Mouse (Mus musculus) intestine, embryonic 15.5 days (tissue): Measurements from ENCODE around the gene Gm28845. TPM values are rescaled to one million over a fixed set of nuclear protein-coding genes. Genes with fewer than 3 reads are reported as not detected.
"Not testable (repeated sequence)": the region's sequence is repeated elsewhere in the genome, so short reads cannot be mapped to it uniquely, and the experiment has no call there.

Experiments used
- ATAC-seq: fragments of 200-750 bp; cut with Nextera tagmentation; 2 replicates; pipeline ENCODE4 v1.8.0; 2017; ENCODE audit warnings: moderate TSS enrichment, moderate library complexity
- H3K27ac ChIP-seq: fragments of 300-500 bp; sonication (generic); 2 replicates; pipeline ENCODE4 v1.5.1; 2015; ENCODE audit warnings: mild to moderate bottlenecking, inconsistent platforms
- H3K27me3 ChIP-seq: fragments of 300-500 bp; sonication (generic); replicated peaks from 2 replicates; pipeline ENCODE4 v1.6.1; 2015; ENCODE audit warnings: inconsistent platforms
- H3K36me3 ChIP-seq: fragments of 300-500 bp; sonication (generic); 2 replicates; pipeline ENCODE4 v1.6.1; 2015; ENCODE audit warnings: inconsistent platforms
- H3K4me1 ChIP-seq: fragments of 300-500 bp; sonication (generic); replicated peaks from 2 replicates; pipeline ENCODE4 v1.6.1; 2015; ENCODE audit warnings: inconsistent platforms
- H3K4me2 ChIP-seq: fragments of 300-500 bp; sonication (generic); replicated peaks from 2 replicates; pipeline ENCODE4 v1.6.1; 2015; ENCODE audit warnings: mild to moderate bottlenecking, inconsistent platforms
- H3K4me3 ChIP-seq: fragments of 300-500 bp; sonication (generic); replicated peaks from 2 replicates; pipeline ENCODE4 v1.5.1; 2015; ENCODE audit warnings: inconsistent platforms
- H3K9ac ChIP-seq: fragments of 300-500 bp; sonication (generic); 2 replicates; pipeline ENCODE4 v1.6.1; 2015; ENCODE audit warnings: inconsistent platforms
- H3K9me3 ChIP-seq: fragments of 300-500 bp; sonication (generic); 2 replicates; pipeline ENCODE4 v1.6.1; 2016; ENCODE audit warnings: inconsistent platforms
- WGBS: fragments of 180-500 bp; shearing (Covaris S2); methylation state at CpG from one replicate; pipeline ENCODE4 v1.1.7; 2015; 5-methylcytosine and 5-hydroxymethylcytosine counted together
- polyA plus RNA-seq: library from polyadenylated mRNA; unstranded; fragments of >200 nt; fragmentation: Nextera tagmentation; extraction: Ambion mirVana; gene quantifications from 2 replicates; pipeline ENCODE4 v1.2.1, GENCODE M21; 2015

Gene Gm28845
- polyA plus RNA-seq, 1 experiment from 2014 or later, result not detected

GRCm38 (mm10) chr1:65091566-65091965, 27.8 kb downstream of the Gm28845 start:
- WGBS, result 93% methylated on average over 3 of the region's 3 CpGs
- Histone ChIP-seq H3K27me3 (no peaks in the 10 kb centered on the region), H3K27ac (no peak overlapping the region)

DNA sequence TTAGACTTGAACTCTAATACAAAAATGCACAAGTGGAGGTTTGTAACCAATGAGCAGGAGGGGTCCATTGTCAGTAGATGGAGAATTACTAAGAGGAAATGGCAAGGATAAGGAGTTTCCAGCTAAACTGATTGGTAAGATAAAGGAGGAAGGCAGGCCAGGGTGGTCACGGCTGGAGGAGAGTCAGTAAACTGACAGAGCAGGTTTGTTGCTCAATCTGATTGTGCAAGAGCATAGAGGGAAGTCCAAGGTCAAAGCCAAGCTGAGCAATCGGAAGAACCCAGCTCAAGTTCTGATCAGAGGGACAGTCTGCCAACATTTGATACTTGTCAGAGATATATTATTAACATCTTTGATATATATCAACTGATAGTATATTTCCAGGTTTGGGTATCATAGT, 29.0 kb downstream of the Gm28845 start:
- no peaks in the 10 kb centered on the region for H3K36me3 ChIP-seq
- peak; percentile 92 for ATAC-seq
- no peaks in the 10 kb centered on the region for H3K9me3 ChIP-seq
- H3K4me2 ChIP-seq, result no peak overlapping the region
- H3K27me3 ChIP-seq, result no peaks in the 10 kb centered on the region
- H3K4me3 ChIP-seq, result no peak overlapping the region
- no peak overlapping the region for H3K9ac ChIP-seq
- WGBS, result 39% methylated on average over 2 of the region's 2 CpGs
- H3K4me1 ChIP-seq, result no peaks in the 10 kb centered on the region
- H3K27ac ChIP-seq, result no peak overlapping the region

More at GRCm38 (mm10) chr1:65091566-65091965, 27.8 kb downstream of the Gm28845 start:
- ATAC-seq, result no peak
- no peak overlapping the region for H3K4me2 ChIP-seq
- H3K36me3 ChIP-seq, result no peaks in the 10 kb centered on the region
- no peaks in the 10 kb centered on the region for H3K4me1 ChIP-seq
- no peaks in the 10 kb centered on the region for H3K9me3 ChIP-seq
- no peak overlapping the region for H3K4me3 ChIP-seq
- no peak overlapping the region for H3K9ac ChIP-seq

DNA sequence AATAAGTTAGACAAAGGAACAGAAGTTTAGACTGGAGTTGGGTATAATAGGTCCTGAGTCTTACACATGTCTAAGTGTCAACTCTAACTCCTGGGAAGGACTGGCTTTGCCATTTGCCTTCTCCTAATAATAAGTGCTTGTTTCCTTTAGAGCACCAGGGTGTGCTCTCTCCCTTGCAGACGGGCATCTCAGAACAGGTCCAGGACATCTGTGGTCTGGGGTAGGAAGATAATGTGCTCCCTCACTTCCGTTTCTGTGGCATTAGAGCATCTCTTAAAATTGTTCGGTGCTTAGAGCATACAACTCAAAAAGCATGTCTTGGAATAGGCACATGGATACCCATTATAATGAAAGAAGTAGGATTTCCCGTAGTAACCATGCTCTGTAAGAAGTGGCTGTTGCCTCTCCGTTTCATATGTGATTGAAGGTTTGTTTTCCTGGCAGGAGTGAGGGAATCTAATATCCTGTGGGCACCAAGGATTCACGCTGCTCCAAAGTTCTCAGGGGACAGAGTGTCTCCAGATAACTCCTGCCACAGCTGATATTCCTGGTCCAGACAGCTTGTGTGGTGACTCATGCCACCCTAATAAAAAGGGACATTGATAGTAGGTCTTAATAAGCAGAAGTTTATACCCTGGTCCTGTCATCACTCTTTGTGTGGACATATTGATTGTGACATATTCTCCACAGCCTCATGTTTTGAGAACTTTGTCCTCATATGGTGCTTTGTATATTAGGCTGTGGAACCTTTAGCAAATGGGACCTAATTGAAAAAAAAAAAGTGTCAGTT, 30.6 kb downstream of the Gm28845 start:
- WGBS, result 78% methylated on average over 6 of the region's 6 CpGs
- no peaks in the 10 kb centered on the region for H3K27me3 ChIP-seq
- no peak overlapping the region for H3K9ac ChIP-seq
- no peaks in the 10 kb centered on the region for H3K36me3 ChIP-seq
- no peaks in the 10 kb centered on the region for H3K4me1 ChIP-seq
- H3K9me3 ChIP-seq, result no peaks in the 10 kb centered on the region
- no peak overlapping the region for H3K4me3 ChIP-seq
- no peak overlapping the region for H3K4me2 ChIP-seq
- no peak for ATAC-seq
- H3K27ac ChIP-seq, result no peak overlapping the region

- Histone ChIP-seq H3K4me3 (no peak within 1 kb of the TSS), H3K36me3 (no peaks in the 10 kb centered on the region), H3K27me3 (no peaks in the 10 kb centered on the region), H3K9ac (no peak within 1 kb of the TSS), H3K27ac (no peak within 1 kb of the TSS), H3K4me2 (no peak within 1 kb of the TSS), H3K4me1 (no peaks in the 10 kb centered on the region), H3K9me3 (no peaks in the 10 kb centered on the region)
- ATAC-seq, result no peak
- 43% methylated on average over 7 of the region's 7 CpGs for WGBS
Measured at GRCm38 (mm10) chr1:65082188-65082587, 37.2 kb downstream of the Gm28845 start, which contains the start of gene Crygb. Crygb (minus strand) TSS chr1:65082288.

GRCm38 (mm10) chr1:65075607-65076006, 43.8 kb downstream of the Gm28845 start:
- Histone ChIP-seq H3K36me3 (no peaks in the 10 kb centered on the region), H3K4me2 (no peak overlapping the region), H3K9ac (no peak overlapping the region), H3K4me1 (no peaks in the 10 kb centered on the region), H3K4me3 (no peak overlapping the region), H3K27ac (no peak overlapping the region), H3K9me3 (no peaks in the 10 kb centered on the region), H3K27me3 (no peaks in the 10 kb centered on the region)
- WGBS, result 11% methylated on average over 5 of the region's 5 CpGs
- no peak for ATAC-seq

- no peaks in the 10 kb centered on the region for H3K36me3 ChIP-seq
- H3K9ac ChIP-seq, result no peak within 1 kb of the TSS
- no peaks in the 10 kb centered on the region for H3K9me3 ChIP-seq
- no peaks in the 10 kb centered on the region for H3K27me3 ChIP-seq
- no peak within 1 kb of the TSS for H3K4me3 ChIP-seq
- H3K4me1 ChIP-seq, result no peaks in the 10 kb centered on the region
- WGBS, result 72% methylated on average over 6 of the region's 6 CpGs
- H3K4me2 ChIP-seq, result no peak within 1 kb of the TSS
- ATAC-seq, result no peak
- H3K27ac ChIP-seq, result no peak within 1 kb of the TSS
Measured at GRCm38 (mm10) chr1:65073589-65073988, 45.8 kb downstream of the Gm28845 start, which contains the start of gene Crygc. Crygc (minus strand) TSS chr1:65073689.

DNA sequence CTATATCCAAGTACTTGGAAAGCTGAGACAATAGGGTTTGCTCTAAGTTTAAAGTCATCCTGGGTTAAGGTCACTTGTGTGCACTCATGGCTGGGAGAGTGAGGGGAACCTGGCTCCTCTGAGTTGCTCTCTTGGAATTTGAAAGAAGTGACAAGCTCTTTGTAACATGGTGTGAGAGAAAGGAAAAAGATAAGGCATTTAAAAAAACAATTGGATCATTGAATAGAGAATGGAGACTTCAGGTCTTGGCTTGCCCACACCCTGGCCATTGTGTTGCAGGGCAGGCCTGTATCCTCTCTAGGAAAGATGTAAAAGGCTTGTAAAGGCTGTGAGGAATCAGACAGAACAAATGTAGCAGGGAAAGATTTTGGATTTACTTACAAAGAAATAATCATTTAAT, 51.5 kb downstream of the Gm28845 start:
- no peak overlapping the region for H3K27ac ChIP-seq
- H3K4me2 ChIP-seq, result no peak overlapping the region
- ATAC-seq, result no peak
- H3K9ac ChIP-seq, result no peak overlapping the region
- H3K36me3 ChIP-seq, result no peaks in the 10 kb centered on the region
- no peaks in the 10 kb centered on the region for H3K4me1 ChIP-seq
- H3K9me3 ChIP-seq, result no peaks in the 10 kb centered on the region
- H3K4me3 ChIP-seq, result no peak overlapping the region
- H3K27me3 ChIP-seq, result no peaks in the 10 kb centered on the region

DNA sequence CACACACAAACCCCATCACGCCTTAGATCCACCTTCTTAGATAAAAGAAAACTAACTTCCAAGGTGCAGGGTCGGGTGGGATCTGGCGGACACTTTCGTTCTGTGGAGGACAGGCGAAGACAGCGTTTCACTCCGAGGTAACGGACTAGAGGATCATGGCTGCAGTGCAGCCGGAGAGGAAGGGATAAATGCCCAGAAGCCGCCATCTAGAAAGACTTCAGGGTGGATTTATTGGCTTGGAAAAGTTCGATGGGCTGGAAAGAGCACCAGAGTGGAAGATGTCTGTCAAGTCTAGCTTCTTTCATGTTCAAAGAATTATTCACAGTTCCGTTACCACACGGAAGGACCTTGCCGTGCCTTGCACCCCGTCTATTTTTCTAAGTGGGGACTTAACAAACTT, 55.2 kb downstream of the Gm28845 start:
- Histone ChIP-seq H3K9me3 (no peaks in the 10 kb centered on the region), H3K36me3 (no peaks in the 10 kb centered on the region), H3K27me3 (no peaks in the 10 kb centered on the region), H3K4me2 (no peak overlapping the region), H3K4me3 (no peak overlapping the region), H3K4me1 (no peaks in the 10 kb centered on the region), H3K27ac (no peak overlapping the region), H3K9ac (no peak overlapping the region)
- 82% methylated on average over 15 of the region's 15 CpGs for WGBS
- ATAC-seq, result no peak

DNA sequence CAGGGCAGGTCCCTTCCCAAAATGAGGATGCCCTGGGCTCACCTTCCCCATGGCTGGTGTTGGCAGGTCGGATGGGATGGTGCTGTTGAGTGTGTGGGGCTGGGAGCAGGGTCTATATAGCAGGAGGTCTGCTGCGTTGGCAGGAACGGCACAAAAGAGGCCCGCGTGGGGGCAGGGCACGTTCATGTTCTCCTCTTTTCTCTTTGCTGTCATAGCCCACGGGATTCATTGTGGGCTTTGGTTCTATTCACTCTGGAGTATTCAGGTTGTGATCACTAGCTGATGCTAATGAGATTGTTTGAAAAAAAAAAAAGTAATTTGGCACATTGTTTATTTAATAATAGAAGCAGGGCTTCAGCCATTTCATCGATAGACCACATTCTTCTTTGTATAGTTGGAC, 56.0 kb downstream of the Gm28845 start, which contains the start of gene Crygd:
Gene Crygd (minus strand): TSS at position 101 of the 400 bp plus-strand sequence.
- Histone ChIP-seq H3K9me3 (no peaks in the 10 kb centered on the region), H3K4me1 (no peaks in the 10 kb centered on the region), H3K27ac (no peak within 1 kb of the TSS), H3K27me3 (no peaks in the 10 kb centered on the region), H3K4me2 (no peak within 1 kb of the TSS), H3K4me3 (no peak within 1 kb of the TSS), H3K9ac (no peak within 1 kb of the TSS), H3K36me3 (no peaks in the 10 kb centered on the region)
- 87% methylated on average over 8 of the region's 8 CpGs for WGBS
- ATAC-seq, result no peak

GRCm38 (mm10) chr1:65052140-65052539, 67.2 kb downstream of the Gm28845 start:
- H3K27ac ChIP-seq, result no peak overlapping the region
- no peaks in the 10 kb centered on the region for H3K36me3 ChIP-seq
- H3K9me3 ChIP-seq, result no peaks in the 10 kb centered on the region
- H3K4me2 ChIP-seq, result no peak overlapping the region
- ATAC-seq, result no peak
- WGBS, result 35% methylated on average over 2 of the region's 2 CpGs
- no peaks in the 10 kb centered on the region for H3K4me1 ChIP-seq
- H3K27me3 ChIP-seq, result no peaks in the 10 kb centered on the region
- H3K9ac ChIP-seq, result no peak overlapping the region
- H3K4me3 ChIP-seq, result no peak overlapping the region

- Histone ChIP-seq H3K4me2 (no peak overlapping the region), H3K9me3 (no peaks in the 10 kb centered on the region), H3K27ac (no peak overlapping the region), H3K4me1 (no peaks in the 10 kb centered on the region), H3K4me3 (no peak overlapping the region), H3K27me3 (no peaks in the 10 kb centered on the region), H3K36me3 (no peaks in the 10 kb centered on the region), H3K9ac (no peak overlapping the region)
- no peak for ATAC-seq
- 67% methylated on average over 7 of the region's 7 CpGs for WGBS
Measured at GRCm38 (mm10) chr1:65051696-65052095, 67.7 kb downstream of the Gm28845 start.

- not testable (repeated sequence) for H3K4me2 ChIP-seq, H3K9ac ChIP-seq, H3K4me1 ChIP-seq, H3K27me3 ChIP-seq, ATAC-seq, H3K36me3 ChIP-seq, H3K9me3 ChIP-seq, H3K4me3 ChIP-seq, H3K27ac ChIP-seq
- 58% methylated on average over 8 of the region's 12 CpGs for WGBS
Measured at GRCm38 (mm10) chr1:65050952-65051351, 68.4 kb downstream of the Gm28845 start, which contains the start of gene Cryge. Cryge (minus strand) TSS chr1:65051149.
